Mouse (Mus musculus): ENCODE results near the gene Col15a1.
A peak's percentile ranks its signal among the peaks of the same experiment; 100 is the strongest.

The Col15a1 gene

GRCm38 (mm10) chr4:47303340-47303998 is 95.5 kb downstream of the Col15a1 start:
- DNase-seq (ENCODE audit: low spot score in 2 of 2), result no peak

GRCm38 (mm10) chr4:47309886-47310625 is 102.1 kb downstream of the Col15a1 start:
- DNase-seq (ENCODE audit: low spot score in 2 of 2), result no peak

GRCm38 (mm10) chr4:47310812-47311211 is 102.9 kb downstream of the Col15a1 start:
- DNase-seq (ENCODE audit: low spot score in 2 of 2), result no peak

GRCm38 (mm10) chr4:47311467-47311866 is 103.5 kb downstream of the Col15a1 start:
- DNase-seq (ENCODE audit: low spot score in 2 of 2), result no peak

GRCm38 (mm10) chr4:47311929-47312328 is 104.0 kb downstream of the Col15a1 start:
- DNase-seq (ENCODE audit: low spot score in 2 of 2), result no peak

GRCm38 (mm10) chr4:47312676-47313075 is 104.7 kb downstream of the Col15a1 start:
- peak; percentile 35 to 59 for DNase-seq (ENCODE audit: low spot score in 2 of 2)

GRCm38 (mm10) chr4:47313710-47314410 is 105.9 kb downstream of the Col15a1 start:
- no peak for DNase-seq (ENCODE audit: low spot score in 2 of 2)

GRCm38 (mm10) chr4:47315458-47315857 is 107.5 kb downstream of the Col15a1 start:
- DNase-seq (ENCODE audit: low spot score in 2 of 2), result peak in 1 of 2 experiments; percentile 49

- no peak for DNase-seq (ENCODE audit: low spot score in 2 of 2)
Observed at GRCm38 (mm10) chr4:47316432-47316831, 108.5 kb downstream of the Col15a1 start.

GRCm38 (mm10) chr4:47319561-47320321 is 111.8 kb downstream of the Col15a1 start:
- no peak for DNase-seq (ENCODE audit: low spot score in 2 of 2)

GRCm38 (mm10) chr4:47322315-47322714 is 114.4 kb downstream of the Col15a1 start:
- no peak for DNase-seq (ENCODE audit: low spot score in 2 of 2)

GRCm38 (mm10) chr4:47324206-47324605 is 116.2 kb downstream of the Col15a1 start:
- DNase-seq (ENCODE audit: low spot score in 2 of 2), result no peak

GRCm38 (mm10) chr4:47327782-47328181 is 119.8 kb downstream of the Col15a1 start:
- DNase-seq (ENCODE audit: low spot score in 2 of 2), result no peak

- no peak for DNase-seq (ENCODE audit: low spot score in 2 of 2)
Observed at GRCm38 (mm10) chr4:47329285-47329684, 121.3 kb downstream of the Col15a1 start.

- DNase-seq (ENCODE audit: low spot score in 2 of 2), result no peak
Observed at GRCm38 (mm10) chr4:47330378-47331052, 122.6 kb downstream of the Col15a1 start.

GRCm38 (mm10) chr4:47332812-47333343 is 124.9 kb downstream of the Col15a1 start:
- DNase-seq (ENCODE audit: low spot score in 2 of 2), result no peak

- DNase-seq (ENCODE audit: low spot score in 2 of 2), result no peak
Observed at GRCm38 (mm10) chr4:47333541-47333940, 125.6 kb downstream of the Col15a1 start.

GRCm38 (mm10) chr4:47336941-47337600 is 129.1 kb downstream of the Col15a1 start:
- no peak for DNase-seq (ENCODE audit: low spot score in 2 of 2)

GRCm38 (mm10) chr4:47342632-47343031 is 134.7 kb downstream of the Col15a1 start:
- no peak for DNase-seq (ENCODE audit: low spot score in 2 of 2)

- no peak for DNase-seq (ENCODE audit: low spot score in 2 of 2)
Observed at GRCm38 (mm10) chr4:47347022-47347421, 139.1 kb downstream of the Col15a1 start.

Measured in frontal cortex, postnatal 10 days (tissue).